Mouse (Mus musculus): ENCODE results near the gene Hhat.

Hhat gene

DNA sequence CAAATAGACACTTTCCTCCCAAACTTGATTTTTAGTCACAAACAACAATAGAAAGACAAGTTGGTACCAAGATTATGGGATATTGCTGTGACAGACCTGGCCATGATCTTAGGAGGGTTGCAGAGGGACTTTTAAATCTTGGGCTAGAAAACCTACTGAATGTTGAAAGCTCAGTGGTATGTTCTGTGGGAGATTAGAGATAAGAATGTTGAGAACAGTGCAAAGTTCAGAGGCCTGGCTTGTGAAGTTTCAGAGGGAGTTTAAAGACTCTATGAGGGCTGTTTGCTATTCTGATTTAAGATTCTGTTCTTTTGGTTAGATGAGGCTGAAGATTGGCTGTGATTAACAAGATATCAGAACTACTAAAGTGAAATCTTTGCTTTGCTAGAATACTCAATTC is 206.3 kb downstream of the Hhat start:
- no peak for DNase-seq (ENCODE audit: extremely low read depth, insufficient read length, low spot score)

DNA sequence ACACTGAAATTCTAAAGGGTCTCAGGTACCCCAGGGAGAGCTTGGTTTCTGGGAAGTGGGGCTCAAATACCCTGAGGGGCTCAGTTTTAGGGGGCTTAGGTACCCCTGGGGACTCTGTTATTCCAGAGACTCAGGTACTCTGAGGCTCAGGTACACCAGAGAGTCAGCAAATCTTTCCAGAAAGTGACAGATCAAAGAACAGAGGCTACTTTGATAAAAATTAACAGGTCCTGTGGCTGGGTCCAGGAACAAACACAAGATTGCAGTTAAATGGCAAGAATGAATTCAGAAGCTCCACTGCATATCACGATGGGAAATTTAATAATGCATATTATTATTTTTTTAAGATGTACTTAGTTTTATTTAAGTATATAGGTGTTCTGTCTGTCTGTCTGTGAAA is 211.7 kb downstream of the Hhat start:
- no peak for DNase-seq (ENCODE audit: extremely low read depth, insufficient read length, low spot score)

DNA sequence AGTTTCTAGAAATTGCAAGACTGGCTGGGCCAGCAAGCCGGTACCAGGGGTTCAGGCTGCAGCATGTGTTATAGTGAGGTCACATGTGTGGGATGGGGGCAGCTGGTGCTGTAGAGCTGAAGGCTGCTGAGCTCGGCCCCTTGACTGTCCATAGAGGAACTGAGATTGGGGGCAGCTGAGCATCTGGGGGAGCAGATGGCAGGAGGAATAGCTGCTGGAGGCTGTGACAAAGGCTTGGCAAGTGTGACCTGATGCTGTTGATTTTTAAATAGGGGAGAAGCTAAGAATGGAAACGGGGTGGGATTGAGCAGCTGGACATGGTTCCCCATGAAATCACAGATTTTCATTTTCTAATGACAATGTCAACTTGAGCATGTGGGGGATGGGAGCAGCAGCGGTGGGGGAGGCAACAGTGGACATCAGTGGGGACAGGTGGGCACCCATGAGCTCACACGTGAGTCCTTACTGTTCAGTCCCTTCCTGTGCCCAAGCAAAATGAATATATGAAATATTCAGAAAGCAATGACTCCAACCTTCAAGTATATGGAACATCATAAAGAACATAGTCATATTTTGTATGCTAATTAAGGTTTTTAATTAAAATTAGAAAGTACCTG is 212.9 kb downstream of the Hhat start:
- no peak for DNase-seq (ENCODE audit: extremely low read depth, insufficient read length, low spot score)

DNA sequence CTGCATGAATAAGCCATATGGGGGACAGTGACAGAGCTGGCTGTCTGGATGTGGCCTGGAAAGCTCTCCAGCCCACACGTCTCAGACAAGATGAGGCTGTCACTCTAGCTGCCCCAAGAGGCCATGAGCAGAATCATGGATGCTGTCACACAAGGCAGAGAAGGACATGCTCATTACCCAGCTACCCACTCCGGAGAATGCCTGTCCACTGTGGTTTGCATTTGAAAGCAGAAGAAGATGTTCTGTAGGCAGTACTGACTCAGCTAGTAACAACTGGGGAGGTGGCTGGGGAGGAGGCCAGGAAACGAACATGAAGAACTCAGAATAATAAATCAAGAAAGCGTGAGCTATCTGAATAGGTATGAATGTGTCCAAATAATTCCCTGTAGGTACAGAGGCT is 215.5 kb downstream of the Hhat start:
- DNase-seq (ENCODE audit: extremely low read depth, insufficient read length, low spot score) = no peak

DNA sequence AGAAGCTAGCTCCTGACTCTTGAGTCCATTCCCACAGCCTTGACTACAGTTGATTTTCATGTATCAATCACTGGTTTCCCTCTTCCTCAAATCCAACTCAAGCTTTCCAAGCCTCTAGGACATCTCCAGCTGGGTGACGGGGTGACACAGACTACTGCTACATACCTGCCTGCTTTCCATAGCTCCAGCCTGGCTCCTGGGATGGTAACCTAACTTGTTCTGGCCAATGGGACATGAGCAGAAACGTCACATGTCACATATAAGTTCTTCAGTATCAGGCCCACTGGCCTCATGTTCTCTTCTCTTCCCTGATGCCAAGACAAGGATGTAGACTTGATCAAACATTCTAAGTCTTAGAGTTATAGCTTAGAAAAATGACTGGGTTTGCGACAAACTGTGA is 220.5 kb downstream of the Hhat start:
- DNase-seq (ENCODE audit: extremely low read depth, insufficient read length, low spot score) = no peak

DNA sequence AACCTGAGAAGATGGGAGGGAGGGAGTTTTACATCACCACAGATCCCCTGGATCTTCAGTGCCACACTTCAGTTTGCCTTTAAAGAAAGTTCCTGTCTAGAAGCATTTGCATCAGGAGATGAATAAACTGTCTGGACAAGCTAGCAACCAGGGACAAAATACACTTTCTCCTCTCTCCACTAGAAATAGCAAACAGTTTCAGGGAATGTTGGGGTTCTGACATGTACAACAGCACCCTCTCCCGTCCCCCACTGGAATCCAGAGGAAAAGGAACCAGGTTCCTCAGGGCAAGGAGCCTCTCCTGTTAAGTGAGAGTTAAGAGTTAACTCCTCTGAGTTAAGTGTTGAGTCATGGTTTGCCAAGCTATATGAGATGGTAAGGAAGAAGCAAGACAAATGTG is 224.2 kb downstream of the Hhat start:
- DNase-seq (ENCODE audit: extremely low read depth, insufficient read length, low spot score) = no peak

DNA sequence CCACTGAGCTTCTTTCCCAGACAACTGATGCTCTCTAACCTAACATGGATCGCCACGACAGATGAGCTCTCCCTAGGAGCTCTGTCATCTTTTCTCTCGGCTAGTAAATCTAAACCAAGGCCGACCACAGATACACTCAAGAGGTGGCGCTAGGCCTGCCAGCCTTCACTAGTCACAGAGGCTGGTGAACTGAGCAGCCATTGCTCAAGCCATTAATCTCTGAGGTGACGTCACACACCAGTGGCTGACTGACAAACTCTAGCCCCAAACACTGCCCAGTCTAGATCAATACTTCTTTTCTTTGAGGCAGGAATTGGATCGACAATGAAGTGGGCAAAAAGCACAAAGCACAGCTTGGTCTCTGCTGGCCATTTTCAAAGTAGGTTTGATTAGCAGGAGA is 226.1 kb downstream of the Hhat start:
- no peak for DNase-seq (ENCODE audit: extremely low read depth, insufficient read length, low spot score)

DNA sequence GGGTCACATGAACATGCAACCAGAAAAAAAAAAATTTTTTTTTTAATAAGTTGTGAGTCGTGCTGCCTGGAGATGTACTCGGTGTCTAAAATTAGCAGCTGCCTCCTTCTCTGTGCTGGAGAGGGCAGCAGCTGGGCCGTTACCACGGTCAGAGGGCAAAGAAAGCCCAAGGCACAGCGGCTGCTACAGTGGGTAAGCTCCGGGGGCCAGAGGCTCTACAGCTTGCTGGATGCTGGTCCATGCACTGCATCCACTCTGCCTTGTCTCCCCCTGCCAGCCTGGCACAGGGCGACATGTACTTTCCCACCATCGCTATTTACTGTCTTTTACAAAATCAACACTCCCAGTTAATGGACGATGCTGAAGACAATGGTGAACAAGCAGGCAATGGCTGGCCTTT is 226.9 kb downstream of the Hhat start:
- DNase-seq (ENCODE audit: extremely low read depth, insufficient read length, low spot score) = no peak

DNA sequence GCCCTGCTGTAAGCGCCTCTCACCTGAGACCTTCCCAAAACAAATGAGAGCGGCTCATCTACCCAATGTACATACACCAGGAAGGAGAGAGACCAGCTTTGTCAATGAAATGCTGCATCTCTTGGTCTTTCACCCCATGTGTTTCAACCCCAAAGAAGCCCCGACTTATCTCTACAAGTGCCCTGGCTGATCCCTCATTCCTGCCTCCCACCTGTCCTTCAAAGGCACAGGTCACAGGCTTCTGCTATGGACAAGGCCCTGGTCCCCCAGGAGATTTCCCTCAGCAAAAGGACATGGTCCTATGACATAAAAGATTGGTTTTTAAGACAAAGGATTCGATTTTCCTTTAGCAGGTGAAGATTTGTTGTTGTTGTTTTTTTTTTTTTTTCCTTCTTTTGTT is 227.3 kb downstream of the Hhat start:
- no peak for DNase-seq (ENCODE audit: extremely low read depth, insufficient read length, low spot score)

DNA sequence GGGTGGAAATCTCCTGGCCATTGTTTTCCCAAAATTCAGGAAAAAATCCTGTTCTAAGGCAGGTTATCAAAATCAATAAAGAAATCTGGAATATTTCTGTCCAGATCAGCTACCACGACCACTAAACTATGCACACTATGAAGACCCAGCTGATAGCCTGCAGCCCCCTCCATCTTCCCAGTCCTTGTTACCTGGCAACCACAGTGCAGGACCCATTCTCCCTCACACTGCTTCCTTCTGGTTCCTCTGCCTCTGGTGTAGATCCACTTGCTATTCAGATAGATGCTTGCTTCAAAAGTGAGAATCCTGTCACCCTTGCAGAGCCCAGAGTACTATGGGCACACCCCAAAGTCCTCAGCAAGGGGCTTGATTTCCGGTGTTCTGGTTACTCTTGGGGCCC is 228.9 kb downstream of the Hhat start:
- no peak for DNase-seq (ENCODE audit: extremely low read depth, insufficient read length, low spot score)

DNA sequence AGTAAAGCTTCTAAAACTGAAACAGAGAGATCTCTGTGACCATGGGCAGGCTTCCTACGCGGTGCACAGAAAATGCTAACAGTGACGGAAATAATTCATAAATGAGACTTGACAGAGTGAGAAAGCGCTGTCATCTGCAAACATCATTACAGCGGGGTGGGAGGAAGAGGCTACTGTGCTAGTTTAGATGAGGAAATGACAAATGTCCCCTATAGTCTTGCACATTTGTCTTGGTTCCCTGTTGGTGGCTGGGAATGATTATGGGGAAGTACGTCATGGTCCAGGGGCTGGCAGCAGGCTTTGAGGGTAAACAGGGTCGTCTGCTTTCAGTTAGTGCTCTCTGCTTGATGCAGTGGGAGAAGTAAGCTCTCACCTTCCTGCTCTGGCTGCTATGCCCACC is 233.9 kb downstream of the Hhat start:
- DNase-seq (ENCODE audit: extremely low read depth, insufficient read length, low spot score) = no peak

DNA sequence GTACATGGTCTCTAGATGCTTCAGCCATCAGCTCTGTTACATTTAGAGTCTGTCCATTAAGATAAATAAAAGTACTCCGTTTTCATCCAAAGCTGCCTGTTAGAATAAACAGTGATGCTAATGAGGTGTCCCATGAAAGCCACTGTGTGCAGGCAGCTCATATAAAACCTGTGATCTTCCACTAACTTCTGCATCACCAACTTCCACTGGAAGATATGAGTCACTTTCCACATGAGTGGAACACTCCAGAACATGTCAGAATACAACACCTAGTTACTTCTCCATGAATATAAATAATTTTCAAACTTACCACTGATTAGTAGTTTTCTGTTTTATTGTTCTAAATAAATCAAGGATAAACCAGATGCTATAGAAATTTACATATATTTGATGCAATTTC is 234.6 kb downstream of the Hhat start:
- DNase-seq (ENCODE audit: extremely low read depth, insufficient read length, low spot score) = no peak

DNA sequence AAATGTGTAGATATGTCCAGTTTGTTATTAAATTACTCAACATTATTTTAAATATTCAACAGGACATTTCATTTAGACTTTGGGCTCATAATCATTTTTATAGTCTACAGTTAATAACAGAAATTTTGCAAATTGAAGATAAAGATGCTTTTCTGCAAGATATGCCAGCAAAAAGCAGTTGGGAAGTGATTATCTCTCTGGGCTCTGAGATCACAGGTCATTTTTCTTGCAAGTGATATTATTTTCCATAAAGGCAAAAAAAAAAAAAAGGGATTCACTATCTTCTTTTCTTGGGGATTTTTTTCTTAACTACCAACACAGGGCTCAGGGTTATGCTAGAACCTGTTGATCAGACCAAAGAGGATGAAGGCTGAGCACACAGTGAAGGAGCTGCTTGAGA is 238.0 kb downstream of the Hhat start:
- DNase-seq (ENCODE audit: extremely low read depth, insufficient read length, low spot score) = no peak

DNA sequence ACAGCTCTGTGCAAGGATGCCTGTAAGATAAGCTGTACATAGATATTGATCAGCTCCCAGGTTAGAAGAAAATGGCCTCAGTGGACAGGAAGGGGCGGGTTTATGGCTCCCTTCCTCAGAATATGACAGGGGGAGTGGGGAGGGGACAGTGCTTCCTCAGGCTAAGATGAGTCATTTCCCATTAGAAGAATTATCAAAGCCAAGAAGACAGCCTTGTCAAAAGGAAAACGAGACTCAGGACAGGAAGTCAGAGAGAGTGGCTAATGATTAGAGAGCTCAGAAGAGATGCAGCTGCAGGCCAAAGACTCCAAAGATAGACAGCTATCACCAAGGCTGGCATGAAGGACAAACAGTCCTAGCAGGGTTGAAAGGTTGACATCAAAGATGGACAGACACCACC is 238.8 kb downstream of the Hhat start:
- DNase-seq (ENCODE audit: extremely low read depth, insufficient read length, low spot score) = no peak

DNA sequence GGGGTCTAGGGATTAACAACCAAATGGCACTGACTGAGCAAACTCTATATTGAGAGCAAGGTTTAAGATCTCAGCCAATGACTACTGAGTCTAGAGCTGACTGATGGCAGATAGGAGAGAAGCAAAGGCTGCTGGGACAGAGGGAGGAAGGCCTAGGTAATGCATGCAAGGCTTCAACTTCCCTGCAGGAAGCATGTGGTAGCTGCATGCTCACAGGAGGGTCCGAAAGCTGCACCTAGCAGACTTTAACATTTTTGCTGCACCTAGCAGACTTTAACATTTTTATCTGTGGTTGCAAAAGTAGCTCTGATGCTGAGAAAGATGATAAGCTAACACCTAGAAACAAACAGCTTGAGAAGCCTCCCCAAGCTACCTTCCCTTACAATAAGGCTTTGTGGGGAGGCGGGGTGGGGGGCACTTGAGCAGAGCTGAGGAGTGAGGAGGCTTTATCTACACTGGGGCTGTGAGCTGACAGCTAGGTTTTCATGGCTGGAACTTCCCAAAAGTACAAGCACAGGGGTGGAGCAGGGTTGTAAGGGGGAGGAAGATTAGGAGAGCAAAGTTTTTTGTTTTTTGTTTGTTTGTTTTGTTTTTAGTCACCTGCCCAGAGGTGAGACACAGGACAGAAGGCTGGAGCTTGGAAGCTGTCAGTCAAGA is 239.4 kb downstream of the Hhat start:
- DNase-seq (ENCODE audit: extremely low read depth, insufficient read length, low spot score) = no peak

DNA sequence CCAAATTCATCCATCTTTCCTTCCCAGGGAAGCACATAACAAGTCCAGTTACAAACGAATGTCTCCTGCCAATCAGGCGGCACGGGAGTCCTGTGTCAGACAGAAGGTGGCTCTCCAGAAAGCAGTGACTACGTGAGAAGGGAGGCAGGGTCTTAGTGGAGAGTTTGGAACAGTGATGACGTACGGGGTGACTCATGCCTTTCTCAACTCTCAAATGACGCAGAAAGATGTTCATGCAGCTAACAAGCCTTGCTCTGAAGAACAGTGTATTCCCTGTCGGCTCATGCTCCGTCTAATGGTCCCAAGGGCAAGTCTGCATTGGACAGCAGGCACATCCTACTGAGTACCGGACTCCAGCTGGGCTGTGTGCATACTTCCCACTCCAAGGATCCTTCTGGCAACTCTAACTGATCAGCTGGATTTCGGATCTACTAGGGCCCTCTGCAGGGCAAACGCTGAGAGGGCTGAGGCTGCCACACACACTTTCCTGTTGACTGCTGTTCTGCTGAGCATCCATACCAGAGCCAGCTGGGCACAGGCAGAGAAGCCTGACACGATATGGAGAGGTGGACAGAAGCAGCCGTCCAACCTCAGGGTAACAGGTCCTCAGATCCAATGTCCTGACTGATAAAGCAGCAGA is 245.2 kb downstream of the Hhat start:
- DNase-seq (ENCODE audit: extremely low read depth, insufficient read length, low spot score) = no peak

DNA sequence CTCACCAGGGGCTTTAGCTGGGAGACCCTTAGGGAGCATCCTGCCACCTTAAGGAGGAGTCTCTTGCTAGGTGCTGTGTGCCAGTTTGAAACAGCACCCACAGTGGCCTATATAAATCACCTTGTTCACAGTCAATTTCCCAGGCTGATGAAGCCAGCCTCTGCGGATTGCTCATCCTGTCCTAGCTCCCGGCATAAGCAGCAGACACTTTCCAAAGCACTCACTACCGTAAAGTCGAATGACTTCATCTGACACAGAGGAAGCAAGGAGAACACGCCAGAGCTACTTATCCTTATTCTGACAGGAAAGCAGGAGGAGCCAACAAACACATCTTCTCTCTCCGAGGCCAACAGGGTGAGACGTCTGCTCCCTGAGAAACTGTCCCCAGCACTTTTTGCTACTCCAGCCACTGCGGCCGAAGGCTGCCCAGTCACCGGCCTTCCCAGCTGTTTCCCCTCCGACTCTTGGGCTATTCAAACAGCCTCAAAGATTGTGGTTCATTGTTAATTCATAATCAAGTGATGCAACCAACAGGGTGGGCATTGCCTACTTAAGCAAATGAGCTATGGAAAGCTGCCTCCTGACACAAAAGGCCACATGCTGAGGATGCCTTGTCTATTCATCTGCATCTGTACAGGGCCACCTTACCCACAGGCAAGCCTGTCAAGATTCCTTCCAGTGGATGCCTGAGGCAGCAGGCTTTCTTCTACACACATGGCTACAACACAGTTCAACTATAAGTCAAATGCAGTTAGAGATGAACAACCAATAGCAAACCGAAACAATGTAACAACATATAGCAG is 248.4 kb downstream of the Hhat start:
- no peak for DNase-seq (ENCODE audit: extremely low read depth, insufficient read length, low spot score)

DNA sequence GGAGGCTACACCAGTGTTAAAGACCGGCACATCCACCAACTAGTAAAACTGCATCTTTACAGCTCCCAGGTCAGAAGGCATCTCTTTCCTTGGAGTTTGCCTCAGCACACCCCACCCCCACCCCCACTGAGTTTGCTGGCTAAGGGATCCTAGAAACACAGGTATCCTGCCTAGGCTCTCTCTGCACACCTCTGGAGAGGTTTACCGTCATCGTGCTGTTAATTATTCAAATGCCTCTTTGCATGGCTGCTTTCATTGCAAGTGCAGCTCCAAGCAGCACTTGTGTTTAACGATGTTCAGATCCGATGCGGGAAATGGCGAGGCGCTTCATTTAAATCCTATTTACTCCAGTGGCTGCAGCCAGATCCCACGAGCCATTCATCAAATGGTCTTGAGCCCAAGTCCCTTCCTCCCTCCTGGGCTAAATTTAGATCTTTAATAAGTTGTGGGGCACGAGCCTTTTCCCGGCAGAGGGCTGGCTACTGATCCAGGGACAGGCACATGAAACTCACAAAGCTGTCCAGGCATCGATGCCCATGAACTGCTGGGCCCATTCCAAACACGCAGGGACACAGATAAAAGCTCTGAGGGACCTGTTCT is 250.1 kb downstream of the Hhat start:
- no peak for DNase-seq (ENCODE audit: extremely low read depth, insufficient read length, low spot score)

DNA sequence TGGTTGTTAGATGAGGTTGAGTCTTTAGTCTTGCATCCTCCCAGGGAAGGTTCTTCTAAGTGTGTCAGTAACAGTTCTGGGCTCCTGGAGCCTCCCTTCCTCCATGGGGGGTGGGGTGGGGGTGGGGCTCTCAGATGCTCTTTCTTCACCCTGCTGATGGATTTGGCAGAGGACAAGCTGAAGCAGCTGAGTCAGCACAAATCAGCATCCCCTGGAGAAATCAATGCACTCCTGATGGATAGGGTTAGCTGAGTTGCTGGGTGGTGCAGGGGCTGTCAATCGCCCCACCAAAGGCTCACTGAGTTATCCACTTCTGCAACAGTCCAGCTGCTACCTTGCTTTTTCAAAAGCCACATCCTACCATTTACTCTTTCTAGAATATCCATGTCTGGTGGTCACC is 251.3 kb downstream of the Hhat start:
- DNase-seq (ENCODE audit: extremely low read depth, insufficient read length, low spot score) = no peak

DNA sequence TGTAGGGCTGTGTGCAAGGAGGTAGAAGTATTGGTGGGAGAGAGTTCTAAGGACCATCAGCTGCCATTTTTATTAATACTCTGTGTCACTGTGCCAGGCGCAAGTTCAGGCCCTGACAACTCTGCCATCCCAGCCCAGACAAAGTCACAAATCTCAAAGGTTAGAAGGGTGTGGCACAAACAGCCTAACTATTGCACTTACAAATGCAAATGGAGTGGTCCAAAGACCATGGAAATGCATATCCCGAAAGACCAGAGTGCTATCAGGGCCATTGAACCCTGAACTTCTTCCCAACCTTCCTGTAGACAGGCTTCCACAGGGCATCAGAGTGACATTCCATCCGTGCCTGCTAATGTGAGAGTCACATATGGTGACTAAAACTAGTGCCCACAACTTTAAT is 255.7 kb downstream of the Hhat start:
- DNase-seq (ENCODE audit: extremely low read depth, insufficient read length, low spot score) = no peak

DNA sequence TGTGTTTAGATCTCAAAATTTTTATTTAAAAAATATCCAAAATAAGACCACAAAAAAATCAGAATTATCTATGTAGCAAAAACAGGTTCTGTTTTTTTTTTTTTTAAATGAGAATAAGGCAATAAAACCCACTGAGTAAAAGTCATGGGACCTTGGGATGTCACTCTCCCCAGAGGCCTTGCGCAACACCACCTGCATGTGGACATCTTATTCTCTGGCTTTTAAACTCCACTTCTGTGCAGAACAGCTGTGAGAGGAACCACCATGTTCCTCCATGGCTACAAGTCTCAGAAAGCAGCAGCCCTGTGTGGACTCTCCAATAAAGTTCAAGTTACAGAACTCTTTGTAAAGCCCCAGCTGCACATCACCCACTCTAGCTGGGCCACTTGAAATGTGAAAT is 258.2 kb downstream of the Hhat start:
- DNase-seq (ENCODE audit: extremely low read depth, insufficient read length, low spot score) = no peak

All from 3134 (cell line).